19 mouse cellular contexts compared by ENCODE assay signal in genomic region chr8:21378215-21378614, GRCm38 (mm10). TPM values are rescaled to one million over a fixed set of nuclear protein-coding genes. Genes with fewer than 3 reads are reported as not detected.
"Had no signal": no experiment of that assay in that cellular context is flagged by ENCODE, and none has a peak within 500 bp of the region (broad histone marks: within the 10 kb centered on the region; RNA-seq: fewer than 3 reads in every experiment).

Defa2 (plus strand) TSS chr8:21378515.

RNA-seq across cellular contexts. Expression of gene Defa2, which starts in this region (rescaled TPM):
- polyA plus RNA-seq: cortical plate, adult 2 months; embryonic facial prominence, embryonic 10.5 days; embryonic facial prominence, embryonic 11.5 days; embryonic facial prominence, embryonic 12.5 days; embryonic facial prominence, embryonic 13.5 days; embryonic facial prominence, embryonic 14.5 days; embryonic facial prominence, embryonic 15.5 days; erythroblast, embryonic 14.5 days; forebrain, embryonic 10.5 days; forebrain, embryonic 11.5 days; forebrain, embryonic 12.5 days; forebrain, embryonic 13.5 days; forebrain, embryonic 14.5 days; forebrain, embryonic 15.5 days; forebrain, embryonic 16.5 days; forebrain, postnatal 0 days; frontal cortex, adult 2 months; gonadal fat pad, adult 2 months; heart, adult 2 months had no signal
